Mouse (Mus musculus) heart, adult 9 months (tissue): ENCODE data around the gene Uchl1.

Source experiments
- DNase-seq, 2 experiments: peaks; one replicate each; pipeline ENCODE4 v3.0.0; 2022; ENCODE audit warnings: low spot score in 2 of 2

Gene Uchl1

DNA sequence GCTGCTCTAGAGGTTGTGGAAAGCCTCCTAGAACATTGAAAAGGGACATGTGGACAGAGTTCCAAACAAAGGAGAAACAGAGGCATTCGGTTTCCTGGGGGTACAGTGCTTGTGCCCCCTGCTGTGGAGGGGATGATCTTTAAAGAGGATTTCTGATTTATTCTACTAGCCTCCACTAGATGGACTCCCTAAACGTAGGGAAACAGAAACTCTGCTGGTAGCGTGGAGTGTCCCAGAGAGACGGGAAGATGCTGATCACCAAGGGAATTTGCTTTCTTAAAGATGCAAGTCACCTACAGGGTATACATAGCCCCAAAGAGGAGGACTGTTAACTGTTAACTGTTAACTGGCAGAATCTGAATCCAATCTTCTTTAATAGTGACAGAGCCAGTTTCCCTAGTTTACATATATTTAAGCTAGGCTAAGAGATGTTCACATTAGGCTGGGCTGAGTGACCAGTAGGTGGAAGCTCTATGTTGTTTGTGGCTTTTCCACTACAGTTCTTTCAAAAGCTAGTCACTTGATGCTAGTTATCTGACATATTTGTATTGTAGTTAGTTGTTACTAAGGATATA lies 34.6 kb downstream of the Uchl1 start:
- DNase-seq, result no peak

DNA sequence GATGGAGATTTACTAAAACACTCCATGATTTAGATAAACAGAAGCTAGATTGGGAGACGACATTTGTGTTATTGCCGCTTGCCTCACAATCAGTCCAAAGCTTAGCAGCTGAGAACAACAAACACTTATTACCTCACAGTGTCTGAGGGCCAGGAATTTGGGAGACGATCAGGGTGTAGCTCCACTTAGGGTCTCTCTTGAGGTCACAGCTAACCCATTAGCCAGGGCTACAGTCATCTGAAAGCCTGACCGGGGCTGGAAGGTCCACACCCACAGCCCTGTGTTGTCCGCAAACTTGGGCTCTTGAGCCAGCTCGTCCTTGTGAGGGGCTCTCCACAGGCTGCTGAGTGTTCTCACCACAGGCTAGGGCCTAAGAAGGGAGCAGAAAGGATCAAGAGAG lies 36.9 kb downstream of the Uchl1 start:
- peak in 1 of 2 experiments; percentile 20 for DNase-seq

DNA sequence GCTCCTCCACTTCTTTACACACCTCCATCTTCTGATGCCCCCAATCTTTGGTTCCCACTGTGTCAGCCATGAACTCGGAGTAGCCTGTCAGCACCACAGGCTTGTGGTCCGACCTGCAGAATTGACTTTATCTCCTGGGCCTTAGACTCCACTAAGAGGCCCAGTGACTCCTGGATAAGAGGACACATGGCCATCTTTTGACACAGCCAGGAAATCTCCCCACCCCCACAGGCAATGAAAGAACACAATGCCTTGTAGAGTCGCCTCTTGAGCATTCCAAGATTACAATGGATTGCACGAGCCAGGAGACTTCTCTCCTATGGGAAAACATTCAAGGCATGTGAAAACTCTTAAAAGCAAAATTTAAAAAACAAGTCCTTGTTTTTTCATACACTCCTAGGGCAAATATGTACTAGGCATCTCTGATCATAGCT lies 39.6 kb downstream of the Uchl1 start:
- peak in 1 of 2 experiments; percentile 41 for DNase-seq

DNA sequence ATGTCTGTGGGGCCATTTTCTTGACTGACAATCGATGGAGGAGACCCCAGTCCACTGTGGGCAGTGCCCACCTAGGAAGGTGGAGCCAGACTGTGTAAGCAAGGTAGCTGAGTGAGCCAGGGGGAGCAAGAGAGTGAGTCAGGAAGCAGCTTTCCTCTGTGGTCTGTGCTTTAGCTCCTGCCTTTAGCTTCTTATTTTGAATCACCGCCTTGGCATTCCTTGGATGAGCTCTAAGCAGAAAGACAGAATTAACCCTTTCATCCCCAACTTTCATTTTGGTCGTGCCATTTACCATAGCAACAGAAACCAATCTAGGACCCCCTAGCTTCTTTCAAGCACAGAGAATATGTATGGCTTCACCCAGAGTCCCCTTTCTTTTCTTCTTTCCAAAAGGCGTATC lies 42.0 kb downstream of the Uchl1 start:
- DNase-seq, result no peak

DNA sequence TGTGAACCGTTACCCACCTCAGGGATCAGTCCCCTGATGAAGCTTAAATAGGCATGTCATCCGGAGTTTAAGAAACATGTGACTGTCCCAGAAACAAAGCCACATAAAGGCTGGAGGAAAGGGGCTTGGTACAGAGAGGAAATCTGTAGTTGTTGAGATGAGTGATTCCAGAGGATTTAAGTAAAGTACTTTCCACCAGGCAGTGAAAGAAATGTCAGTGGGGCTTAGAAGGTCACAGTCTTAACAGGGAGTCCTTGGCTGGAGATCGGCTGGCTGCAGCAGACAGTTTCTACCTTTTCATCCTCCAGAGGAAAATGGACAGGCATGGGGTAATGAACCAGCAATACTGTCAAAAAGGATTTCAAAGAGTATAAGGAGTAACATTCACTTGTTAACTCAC lies 42.5 kb downstream of the Uchl1 start:
- no peak for DNase-seq

DNA sequence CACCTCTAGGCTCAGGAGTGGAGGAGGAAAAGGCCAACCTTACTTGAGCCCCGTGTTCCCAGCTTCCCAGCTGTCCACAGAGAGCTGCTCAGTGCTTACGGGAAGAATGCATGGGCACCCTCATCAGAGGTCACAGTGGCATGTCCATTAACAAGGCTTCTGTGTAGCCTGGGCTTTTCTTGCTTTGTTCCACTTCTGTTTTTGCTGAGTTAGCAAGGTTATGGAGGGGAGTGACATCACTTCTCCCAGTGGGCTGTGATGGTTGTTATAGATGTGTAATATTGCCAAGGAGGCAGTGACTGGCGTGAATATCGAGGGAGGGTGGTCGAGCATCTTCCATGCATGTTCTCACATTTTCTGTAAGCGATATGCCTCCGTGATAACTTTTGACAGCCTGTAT lies 43.0 kb downstream of the Uchl1 start:
- no peak for DNase-seq

DNA sequence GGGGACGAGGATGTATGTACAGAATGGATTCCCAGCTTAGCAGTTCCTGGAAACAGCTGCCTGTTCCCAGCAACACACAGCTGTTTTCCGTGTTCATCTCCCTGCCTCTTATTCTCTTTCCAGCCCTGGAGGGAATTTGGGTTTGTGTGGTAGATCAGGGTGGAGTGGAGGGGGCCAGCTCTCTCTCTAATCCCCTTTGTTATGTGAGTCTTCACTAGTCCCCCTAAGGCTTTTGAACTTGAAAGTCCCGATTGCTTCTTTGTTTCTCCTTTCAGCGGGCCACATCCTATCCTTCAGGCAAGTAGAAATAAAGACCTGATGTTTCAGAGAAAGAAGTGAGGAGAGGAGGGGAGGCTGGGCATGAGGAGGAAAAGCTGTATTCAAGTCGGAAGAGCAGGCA lies 45.0 kb downstream of the Uchl1 start:
- DNase-seq, result no peak

DNA sequence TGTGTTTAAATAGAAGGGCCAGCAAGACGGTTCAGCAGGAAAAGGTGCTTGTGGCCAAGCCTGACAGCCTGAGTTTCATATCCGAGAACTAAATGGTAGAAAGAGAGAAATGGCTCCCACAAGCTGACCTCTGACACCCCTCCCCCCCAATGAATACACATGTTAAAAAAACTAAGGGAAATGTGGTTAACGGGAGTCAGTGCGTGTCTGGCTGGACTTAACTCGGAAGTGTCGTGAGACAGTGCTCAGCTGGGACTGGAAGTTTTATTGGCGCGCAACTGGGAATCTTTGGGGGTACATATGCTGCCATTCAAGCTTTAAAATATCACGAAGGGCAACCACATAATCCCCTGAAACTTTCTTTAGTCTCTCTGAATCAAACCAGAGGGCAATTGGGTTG lies 46.7 kb downstream of the Uchl1 start:
- DNase-seq, result no peak

DNA sequence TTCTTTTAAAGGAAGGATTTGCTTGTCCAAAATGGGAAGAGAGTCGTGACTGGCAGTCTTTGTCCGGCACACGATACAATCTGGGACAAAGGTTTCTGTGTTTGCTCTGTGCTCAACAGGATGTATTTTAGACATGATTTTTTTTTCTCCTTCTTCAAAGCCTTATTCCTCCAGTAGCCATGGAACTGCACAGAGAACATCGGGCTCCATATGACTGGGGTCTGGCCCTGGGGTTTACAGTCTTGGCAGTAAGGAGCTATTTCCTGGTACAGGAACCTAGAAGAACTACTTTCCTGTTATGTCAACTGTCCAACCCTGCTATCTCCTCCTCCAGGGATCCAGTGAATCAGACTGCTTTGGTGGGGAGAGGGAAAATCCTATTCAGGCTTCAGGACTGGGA lies 47.1 kb downstream of the Uchl1 start:
- DNase-seq, result no peak

DNA sequence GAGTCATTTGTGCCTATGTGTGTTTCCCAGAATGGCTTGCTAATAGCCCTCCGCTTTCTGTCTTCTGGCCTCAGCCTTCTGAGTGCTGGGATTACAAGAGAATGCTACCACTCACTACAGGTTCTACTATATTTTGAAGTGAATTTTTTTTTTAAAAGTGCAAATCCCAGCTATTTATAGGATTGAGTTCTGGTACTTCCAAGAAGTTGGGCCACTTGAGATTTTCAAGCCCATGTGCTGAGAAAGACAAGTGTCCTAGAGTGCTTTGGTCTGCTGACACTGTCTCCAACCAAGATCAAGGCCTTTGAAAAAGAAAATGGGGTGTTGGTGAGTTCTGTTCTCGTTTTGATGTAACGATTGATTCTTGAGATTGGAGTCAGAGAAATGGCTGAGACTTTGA lies 47.7 kb downstream of the Uchl1 start:
- DNase-seq, result no peak

DNA sequence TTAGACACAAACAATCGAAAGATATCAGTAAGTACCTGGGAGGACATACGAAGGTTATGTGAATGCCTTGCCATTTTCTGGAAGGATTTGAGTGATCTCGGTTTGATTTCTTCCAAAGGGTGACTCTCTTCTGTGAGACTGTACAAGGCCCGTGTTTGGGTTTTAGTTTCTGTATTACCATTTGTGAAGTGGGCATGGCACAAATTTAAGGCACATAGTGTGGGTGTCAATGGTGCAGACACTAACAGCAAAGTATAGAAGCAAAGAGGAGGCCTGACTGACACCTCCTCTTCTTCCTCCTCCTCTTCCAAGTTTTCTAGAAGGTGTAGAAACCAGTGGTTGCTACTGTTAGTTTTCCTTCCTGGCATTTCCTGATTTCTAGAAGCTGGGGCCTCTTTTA lies 53.4 kb downstream of the Uchl1 start:
- DNase-seq, result no peak

DNA sequence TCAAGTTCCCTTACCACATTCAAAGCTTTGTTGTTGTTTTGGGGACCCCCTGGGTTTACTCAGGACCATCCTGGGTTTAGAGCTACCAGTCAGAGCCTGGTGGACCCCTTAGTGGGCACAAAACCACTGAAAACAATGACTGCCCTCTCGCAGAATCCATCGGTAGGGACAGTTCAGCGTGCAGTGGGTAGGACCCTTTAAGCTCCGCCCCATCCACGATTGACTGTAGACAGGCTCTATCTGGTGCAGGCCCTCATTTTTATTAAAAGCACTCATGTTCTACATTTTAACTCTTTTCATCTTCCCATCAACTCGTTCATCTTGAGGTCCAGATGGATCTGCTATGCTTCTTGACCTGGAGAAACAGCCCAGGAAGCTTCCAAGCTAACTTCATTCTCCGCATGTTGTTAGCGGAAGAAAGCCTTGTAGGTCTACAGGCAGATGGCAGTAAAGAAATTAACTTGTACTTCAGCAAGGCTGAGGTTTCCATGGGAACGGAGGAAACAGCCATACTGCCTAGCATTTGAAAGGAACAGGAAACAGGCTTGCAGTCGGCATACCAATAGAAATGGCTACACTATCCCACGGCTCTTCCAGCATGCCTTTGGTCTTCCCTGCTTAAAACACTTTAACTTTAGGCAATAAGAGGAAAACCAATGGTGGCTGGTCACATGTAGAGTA lies 54.9 kb downstream of the Uchl1 start:
- DNase-seq, result no peak

DNA sequence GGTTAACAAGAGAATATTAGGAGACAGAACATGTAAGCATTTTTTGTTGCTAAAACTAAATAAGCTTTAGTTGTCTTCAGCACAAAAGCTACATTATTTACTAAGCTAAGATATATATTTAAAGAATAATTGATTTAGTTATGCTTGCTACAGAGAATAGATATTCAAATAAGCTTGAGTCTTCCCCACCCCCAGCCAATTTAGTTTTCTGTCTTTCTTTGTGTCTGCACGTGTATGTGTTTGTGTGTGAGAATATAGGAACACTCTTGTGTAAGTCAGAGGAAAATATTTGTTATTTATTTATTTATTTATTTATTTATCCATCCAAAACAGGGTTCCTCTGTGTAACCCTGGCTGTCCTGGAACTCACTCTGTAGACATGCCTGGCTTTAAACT lies 55.4 kb downstream of the Uchl1 start:
- no peak for DNase-seq

DNA sequence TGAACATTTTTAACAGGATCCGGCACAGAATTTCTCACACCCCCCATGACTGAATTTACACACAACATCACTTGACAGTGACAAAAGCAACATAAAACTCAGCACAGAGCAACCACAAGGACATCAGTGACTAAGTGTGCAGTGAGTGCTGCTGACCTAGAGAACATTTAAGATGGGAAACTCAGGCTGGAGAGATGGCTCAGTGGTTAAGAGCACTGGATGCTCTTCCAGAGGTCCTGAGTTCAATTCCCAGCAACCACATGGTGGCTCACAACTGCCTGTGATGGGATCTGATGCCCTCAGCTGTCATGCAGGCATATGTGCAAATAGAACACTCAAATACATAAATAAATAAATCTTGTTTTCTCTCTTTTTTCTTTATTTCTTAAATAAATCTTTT lies 57.7 kb downstream of the Uchl1 start:
- no peak for DNase-seq
